Mouse (Mus musculus): ENCODE measurements around the gene Acsbg1.

The Acsbg1 gene

DNA sequence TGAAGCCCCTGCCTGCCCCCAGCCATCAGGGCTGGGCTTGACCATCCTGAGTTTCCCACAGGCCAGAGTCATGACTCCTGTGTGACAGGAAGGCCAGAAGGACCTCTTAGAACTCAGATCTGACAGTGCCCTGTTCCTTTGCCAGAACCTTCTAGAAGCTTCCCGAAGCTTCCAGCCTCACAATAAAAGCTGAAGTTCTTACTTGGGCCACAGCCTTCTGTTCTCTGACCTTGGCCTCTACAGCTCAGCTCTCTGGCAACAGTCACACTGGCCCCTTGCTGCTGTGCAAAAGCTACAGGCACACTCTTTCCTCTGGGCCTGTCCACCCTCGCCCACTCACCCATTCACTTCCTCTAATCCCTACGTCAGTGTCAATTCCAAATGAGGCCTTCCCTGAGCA is 10.3 kb upstream of the Acsbg1 start:
- DNase-seq (ENCODE audit: low read depth, low spot score): no peak

DNA sequence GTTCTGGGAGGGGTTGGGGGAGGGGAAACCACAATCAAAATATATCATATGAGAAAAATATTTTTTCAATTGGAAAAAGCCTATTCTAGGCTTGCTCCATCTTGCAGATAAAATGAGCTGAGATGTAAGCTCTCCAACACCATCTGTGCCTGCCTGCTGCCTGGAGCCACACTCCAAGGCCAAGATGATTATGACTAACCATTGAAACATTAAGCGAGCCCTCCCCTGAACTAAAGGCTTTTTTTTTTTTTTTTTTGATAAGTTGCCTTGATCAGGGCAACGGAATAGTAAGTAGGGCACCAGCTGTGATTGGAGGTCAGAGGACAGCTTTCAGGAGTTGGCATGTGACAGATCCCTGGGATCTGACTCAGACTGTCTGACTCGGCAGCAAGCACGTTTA is 6.8 kb upstream of the Acsbg1 start:
- DNase-seq (ENCODE audit: low read depth, low spot score): no peak

DNA sequence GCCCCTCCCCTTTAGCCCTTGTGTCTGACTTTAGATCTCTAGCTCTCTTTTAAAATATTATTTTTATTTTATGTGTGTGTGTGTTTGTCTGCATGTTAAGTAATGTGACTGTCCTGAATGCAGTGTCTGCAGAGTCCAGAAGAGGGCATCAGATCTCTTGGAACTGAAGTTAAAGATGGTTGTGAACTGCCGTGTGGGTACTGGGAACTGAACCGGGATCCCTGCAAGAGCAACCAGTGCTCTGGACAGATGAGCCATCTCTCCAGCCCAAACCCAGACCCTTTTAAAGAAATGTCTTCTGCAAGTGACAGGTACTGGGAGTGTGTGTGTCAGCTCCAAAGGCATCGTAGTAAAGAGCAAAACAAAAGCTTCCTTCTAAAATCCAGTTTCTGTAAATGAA is 4.4 kb upstream of the Acsbg1 start:
- DNase-seq (ENCODE audit: low read depth, low spot score): no peak

DNA sequence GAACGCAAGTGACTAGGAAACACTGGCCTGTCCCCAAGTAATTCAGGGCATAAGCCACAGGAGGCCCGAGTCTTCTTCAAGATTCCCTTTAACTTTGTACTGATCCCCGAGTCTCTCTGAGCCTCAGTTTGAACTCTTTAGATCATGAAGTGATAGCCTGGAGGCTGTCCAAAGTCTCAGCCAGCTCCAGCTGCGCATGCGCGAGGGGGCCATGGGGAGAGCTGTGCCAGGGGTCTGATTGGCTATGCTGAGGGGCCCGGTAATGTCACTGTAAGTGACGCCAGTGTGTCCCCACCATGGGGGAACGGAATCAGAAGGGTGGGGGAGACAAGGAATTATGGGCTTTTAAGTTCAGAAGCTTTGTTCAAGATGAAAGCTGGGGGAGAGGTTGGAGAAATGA is 2.7 kb upstream of the Acsbg1 start:
- DNase-seq (ENCODE audit: low read depth, low spot score): no peak

DNA sequence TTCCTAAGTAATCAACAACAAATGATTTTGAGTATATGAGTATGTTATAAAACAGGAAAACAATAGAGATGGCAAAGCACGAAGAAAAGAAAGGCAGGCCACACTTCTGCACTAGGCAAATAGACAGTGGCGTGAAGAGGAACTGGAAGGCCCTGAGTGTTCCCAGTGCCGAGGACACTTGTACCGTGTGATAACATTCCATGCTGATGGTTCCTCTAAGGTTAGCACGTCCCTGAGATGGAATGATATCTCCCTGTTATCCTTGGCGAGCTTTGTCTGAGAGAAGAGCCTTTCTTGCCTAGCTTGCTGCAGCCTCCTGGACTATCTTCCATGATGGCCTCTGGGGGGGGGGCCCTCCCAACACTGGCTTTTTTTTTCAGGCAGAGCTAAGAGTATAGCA is 2.9 kb downstream of the Acsbg1 start:
- no peak for DNase-seq (ENCODE audit: low read depth, low spot score)

DNA sequence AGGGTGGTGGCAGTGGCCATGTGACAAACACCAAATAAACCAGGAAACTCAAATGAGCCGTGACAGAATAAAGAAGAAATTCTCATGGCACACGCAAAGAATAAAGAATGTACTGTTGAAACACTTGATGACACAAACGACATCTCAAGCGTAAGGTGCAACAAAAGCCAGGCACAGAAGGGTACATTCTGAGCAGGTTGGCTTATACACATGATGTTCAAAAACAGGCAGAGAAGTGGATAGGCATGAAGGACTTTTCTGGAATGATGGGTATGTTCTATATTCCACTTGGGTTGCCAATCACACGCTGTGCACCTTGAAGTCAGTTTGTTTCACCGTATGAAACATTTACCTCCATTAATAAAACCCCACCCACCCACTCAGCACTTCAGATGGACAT is 5.3 kb downstream of the Acsbg1 start:
- DNase-seq (ENCODE audit: low read depth, low spot score): no peak

DNA sequence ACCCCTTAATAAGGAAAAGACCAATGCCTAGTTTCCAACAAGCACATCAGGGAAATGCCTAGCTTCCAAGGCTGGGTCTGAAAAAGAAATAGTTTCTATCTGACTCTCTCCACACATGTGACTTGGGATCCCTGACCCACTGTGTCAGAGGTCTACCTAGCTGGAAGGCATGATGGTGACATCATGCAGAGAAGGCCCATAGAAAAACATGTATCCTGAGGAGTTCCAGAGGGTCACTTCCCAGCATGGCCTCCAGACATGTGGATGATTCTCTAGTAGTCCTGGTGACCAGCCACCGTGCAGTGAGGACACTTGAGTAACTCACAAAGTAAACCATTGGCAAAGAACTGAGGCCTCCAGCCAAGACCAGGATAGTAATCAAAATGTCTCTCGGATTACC is 5.8 kb downstream of the Acsbg1 start:
- no peak for DNase-seq (ENCODE audit: low read depth, low spot score)

DNA sequence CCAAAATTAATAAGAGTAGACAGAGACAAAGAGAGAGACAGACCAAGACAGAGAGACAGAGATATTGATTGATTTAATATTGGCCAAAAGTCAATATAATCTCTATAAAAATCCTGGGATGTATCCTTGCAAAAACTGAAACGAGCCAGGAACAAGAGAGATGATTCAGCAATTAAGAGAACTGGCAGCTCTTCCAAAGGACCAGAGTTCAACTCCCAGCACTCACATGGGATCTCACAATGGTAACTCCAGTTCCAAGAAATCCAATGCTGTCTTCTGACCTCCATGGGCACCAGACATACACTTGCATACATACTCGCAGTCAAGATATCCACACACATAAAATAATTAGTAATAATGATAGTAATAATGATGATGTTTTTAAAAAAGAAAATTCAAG is 8.9 kb downstream of the Acsbg1 start:
- no peak for DNase-seq (ENCODE audit: low read depth, low spot score)

DNA sequence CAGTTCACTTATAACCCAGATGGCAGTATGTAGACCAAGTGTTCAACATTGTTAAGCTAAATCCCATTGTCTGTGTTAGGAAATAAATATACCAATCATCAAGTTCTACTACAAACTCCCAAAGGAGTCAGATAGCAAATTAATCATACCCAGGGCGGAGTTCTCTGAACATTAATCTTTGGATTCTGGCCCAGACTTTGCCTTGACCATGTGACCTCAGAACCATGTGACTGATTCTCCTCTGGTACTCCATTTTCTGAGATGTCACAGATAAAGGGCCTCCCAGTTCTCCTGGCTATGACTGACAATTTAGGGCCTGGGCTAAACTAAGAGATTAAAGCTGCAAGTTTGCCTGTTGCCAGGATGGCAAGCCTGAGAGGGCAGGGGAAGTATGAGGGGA is 12.3 kb downstream of the Acsbg1 start:
- DNase-seq (ENCODE audit: low read depth, low spot score): no peak

DNA sequence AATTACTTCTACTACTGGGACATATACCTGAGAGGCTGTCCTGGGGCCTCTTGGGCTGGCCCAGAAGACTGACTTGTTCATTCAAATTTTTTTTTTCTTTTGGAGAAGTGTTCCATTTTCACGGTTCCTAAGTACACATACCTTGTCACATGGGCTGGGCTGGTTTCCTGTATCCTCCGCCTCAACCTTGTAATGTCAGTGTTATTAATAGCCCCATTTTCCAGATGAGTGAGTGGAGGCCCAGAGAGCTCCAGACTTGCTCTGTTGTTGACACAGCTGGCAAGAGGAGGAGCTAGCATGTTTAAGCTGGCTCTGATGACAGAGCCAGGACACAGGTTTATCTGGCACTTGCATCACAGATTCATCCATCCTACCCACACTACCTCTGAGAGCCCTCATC is 14.2 kb downstream of the Acsbg1 start:
- no peak for DNase-seq (ENCODE audit: low read depth, low spot score)

DNA sequence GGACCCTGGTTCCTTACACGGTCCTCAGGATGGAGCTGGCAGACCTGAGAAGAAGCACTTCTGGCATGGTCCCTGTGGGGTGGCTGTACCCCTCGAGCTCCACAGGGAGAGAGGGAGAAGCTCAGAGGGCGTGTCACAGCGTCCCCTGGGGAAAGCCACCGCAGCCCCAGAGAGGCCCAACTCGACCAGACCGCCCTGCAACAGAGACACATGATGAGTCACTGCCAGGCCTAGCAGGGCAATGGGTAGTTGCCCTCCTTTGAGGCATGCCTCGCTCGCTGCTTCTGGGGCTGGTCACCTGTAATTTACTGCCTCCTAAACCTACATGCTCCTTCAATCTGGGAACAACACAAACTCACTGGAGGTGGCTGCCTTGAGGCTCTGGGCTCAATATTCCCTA is 15.4 kb downstream of the Acsbg1 start:
- no peak for DNase-seq (ENCODE audit: low read depth, low spot score)

DNA sequence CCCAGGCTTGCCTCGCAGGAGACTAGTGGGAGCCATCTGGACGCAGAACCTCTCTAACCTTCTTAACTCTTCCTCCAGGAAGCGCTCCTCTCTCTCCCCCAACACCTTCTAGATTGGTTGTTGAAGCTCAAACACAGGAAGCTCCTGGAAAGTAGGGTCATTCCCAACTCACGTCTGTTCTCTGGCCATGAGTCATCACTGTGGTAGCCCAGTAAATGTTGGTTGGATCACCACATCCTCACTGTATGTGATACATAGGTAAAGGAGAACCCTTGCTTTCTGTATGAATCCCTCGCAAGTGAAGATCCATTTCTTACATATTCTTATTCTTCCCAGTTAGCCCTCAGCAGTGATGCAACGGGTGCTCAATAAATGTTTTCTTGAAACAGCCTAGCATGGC is 16.1 kb downstream of the Acsbg1 start:
- DNase-seq (ENCODE audit: low read depth, low spot score): no peak

DNA sequence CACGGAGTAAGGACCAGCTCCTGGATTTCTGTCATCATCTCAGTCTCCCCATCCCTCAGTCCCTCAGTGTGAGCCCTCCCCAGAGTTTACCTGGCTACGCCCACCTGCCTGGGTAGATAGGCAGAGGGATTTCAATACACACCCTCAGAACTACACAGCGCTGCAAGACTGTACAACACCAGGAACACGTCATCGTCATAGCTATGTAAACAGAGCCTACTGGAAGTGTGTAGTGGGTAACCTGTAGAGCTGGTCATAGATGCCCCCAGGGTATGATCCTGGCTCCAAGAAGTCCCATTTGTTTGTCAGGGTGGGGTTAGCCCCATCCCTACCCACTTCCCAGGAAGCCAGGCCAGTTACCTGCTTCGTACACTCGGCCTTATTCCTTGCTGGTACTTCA is 18.5 kb downstream of the Acsbg1 start:
- no peak for DNase-seq (ENCODE audit: low read depth, low spot score)

DNA sequence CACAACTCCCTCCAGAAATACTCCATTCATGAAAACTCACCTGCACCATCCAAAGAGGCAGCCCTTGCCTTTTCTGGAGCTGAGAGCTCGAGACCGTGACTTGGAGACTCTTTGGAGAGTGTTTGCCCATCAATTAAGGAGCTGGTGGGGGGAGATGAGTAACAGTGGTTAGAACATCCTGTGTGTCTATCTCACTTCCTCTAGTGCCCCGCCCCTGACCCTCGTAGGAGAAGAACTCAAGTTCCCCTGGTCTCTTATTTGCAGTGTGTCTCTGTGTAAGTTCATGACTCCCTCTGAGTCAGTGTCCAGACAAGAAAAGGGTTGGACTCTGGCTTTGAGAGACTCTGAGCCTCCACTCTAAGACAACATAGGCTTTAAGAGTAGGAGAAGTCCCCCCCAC is 19.1 kb downstream of the Acsbg1 start:
- no peak for DNase-seq (ENCODE audit: low read depth, low spot score)

DNA sequence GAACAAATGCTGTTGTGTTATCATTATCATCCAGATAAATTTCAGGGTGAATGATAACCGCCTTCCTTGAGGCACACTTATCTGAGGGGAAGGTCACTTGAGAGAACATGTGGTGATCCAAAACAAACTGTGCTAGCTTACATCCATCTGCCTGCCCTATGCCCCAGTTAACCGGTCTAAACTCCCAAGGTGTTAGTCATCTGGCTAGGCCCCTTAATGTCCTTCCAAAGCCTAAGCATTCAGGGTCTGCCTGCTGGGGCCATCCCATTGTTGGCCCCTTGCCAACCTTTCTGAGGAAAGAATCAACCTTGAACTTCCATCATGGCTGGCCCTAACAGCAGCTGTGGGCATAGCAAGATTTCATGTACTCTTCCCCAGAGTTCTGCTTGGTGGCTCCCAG is 19.5 kb downstream of the Acsbg1 start:
- no peak for DNase-seq (ENCODE audit: low read depth, low spot score)

DNA sequence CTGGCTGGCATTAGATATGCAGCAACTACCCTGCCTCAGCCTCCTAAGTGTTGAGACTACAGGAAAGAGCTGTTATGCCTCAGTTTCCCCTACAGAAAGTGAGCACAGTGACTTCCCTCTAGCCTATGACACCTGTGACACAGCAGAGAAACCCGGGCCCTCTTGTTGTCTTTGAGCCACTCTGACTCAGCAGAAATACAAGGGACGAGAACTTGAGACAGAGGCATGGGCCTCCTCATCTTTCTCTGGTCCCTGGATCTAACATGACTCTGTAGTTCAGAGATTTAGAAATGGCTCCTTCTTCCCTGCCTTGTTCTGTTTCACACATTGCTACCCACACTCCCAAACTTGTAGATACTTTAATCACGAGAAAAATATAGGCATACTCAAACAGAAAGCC is 20.1 kb downstream of the Acsbg1 start:
- DNase-seq (ENCODE audit: low read depth, low spot score): no peak

DNA sequence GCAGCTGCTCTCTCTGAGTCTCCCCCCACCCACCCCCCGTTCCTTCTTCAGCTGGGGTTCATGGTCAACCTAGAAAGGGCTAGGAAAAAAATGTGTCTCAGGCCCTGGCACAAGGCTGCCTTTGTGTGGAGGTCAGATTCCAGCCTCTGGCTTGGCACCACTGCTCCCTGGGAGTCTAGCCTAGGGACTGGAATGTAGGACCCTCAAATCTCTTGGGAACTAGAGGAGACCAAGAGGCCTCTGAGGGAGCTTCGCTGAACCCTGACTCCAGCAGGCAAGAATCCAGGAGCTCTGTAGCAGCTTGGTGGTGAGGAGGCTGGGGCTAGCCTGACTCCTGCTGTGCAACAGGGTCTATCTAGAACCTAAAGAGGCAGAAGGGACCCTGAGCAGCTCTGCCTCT is 22.5 kb downstream of the Acsbg1 start:
- no peak for DNase-seq (ENCODE audit: low read depth, low spot score)

DNA sequence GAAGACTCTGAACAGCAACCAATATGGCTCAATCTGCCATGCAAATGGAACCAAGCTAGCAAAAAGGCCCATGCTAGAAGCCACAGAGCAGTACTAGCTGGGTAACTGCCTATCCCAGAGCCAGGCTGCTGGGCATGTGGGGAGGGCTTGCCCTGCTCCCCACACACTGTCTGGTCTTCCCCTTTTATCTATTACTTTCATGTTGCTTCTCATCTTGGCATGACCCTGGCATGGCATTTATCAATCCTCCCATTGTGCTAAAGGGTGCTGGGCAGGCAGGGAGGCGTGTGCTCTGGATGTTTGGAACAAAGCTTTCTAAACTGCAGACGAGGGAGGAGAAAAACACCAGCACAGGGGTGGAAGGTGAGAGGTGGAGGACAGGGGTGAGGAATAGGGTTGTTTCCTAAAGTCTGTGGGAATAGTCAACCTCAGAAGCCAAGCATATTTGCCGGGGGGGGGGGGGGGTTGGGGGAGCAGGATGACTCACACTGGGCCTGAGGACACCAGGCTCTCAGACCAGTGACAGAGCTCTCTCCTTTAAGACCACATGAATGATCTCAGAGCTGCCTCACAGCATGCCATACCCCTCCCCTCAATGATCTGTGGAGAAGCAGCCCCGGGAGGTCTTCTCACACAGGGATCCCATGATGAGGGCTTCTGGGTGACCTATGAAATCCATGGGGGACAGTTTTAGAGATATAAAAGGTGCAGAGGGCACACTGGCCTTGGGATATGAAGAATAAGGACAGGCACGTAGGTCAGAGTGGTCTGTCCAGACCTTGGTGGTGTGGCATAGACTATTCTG is 24.0 kb downstream of the Acsbg1 start:
- DNase-seq (ENCODE audit: low read depth, low spot score): no peak

DNA sequence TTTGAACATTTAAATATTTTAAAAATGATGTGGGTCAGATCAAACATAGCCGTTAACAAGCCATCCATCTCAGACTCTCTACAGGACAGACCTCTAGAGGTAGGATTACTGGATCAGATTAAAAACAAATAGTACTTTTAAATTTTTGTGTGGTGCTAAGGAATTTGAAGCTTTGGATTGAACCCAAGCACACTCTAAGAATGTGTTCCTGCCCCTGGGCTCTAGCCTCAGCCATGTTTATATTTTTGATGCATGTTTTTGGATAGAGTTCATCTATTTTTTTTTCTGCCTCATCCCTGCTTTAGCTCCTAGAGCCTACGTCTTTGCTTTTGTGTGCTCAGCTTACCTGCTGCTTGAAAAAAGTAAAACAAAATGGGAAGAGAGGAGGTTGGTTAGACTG is 28.3 kb downstream of the Acsbg1 start:
- DNase-seq (ENCODE audit: low read depth, low spot score): no peak

DNA sequence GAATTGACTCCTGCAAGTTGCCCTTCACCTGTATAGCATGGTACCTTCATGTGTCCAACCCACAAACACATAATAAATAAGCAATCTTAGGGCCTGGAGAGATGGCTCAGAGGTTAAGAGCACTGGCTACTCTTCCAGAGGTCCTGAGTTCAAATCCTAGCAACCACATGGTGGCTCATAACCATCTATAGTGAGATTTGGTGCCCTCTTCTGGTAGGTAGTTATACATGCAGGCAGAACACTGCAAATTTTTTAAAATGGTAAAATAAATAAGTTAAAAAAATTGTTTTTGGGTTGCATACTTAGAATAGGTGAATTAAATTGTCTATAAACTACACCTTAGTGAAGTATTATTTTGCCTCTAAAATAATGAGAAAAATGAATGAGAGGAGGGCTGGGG is 30.8 kb downstream of the Acsbg1 start:
- DNase-seq (ENCODE audit: low read depth, low spot score): no peak

DNA sequence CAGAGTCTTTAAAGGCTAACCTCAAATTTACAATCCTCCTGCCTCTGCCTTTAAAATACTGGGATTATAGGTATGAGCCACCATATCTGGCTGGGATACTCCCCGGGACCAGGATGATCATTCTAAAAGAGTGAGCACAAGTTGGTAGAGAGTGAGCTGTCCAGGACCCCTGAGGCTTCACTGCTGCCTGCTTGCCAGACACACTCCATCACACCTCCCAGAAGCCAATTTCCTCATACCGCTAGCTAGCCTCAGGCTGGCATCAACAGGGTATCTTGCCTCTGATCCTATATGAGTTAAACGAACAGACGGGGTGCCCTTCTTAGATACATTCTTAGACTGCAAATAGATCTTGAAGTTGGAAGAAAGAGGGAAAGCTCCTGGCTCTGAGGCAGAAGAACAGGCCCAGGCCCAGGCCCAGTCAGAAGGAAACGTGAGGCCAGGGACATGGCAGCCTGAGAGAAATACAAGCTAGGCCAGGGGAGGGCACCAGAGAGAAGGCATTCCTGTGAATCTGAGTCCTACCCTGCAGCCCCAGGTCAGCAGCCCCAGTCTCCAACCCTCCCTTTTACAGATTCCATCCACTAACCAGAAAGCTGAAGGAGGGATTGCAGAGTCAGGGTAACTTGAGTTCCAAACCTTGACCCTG is 31.9 kb downstream of the Acsbg1 start:
- DNase-seq (ENCODE audit: low read depth, low spot score): no peak

DNA sequence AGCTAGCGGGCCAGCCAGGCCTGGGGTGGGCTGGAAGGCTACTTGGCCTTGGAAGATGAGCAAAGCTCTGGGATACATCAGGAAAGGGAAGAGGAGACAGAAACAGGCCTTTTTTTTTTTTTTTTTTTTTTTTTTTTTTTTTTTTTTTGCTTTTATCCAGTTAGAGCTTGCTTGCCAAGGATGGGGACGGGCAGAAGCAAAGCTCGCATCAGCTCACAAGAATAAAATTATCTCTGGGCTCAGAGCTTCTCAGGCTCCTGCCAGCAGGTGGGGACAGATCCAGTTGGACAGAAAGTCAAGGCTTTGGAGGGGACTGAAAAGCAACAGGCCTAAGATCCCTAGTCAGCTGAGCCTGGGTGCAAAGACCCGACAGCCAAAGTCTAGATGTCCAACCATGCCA is 32.9 kb downstream of the Acsbg1 start:
- no peak for DNase-seq (ENCODE audit: low read depth, low spot score)

DNA sequence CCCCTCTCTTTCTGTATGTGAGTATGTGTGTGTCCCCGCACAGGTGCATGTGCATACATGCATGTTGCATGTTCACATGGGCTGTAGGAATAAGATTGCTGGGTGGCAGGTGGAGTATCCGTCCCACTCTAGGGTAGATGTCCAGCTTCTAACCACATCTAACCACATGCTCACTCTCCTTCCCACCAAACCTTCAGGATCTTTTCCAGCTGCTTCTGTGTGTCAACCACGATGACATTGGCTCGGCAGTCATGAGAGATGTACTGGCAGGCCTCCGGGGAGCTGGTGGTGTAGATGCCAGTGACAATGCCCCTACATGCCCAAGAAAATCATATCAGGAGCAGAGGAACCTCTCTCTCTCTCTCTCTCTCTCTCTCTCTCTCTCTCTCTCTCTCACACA is 34.4 kb downstream of the Acsbg1 start:
- no peak for DNase-seq (ENCODE audit: low read depth, low spot score)

Data from retina, postnatal 7 days (tissue).